Mouse (Mus musculus): ENCODE results near the gene Tesk2.
"Not testable (repeated sequence)": the region's sequence is repeated elsewhere in the genome, so short reads cannot be mapped to it uniquely, and the experiment has no call there.

Gene Tesk2

GRCm38 (mm10) chr4:116720343-116721097 lies at the start of gene Tesk2:
TSS of gene Tesk2 (plus strand) at chr4:116720948.
- peak; percentile 95 for DNase-seq (ENCODE audit: low read depth, low spot score)

DNA sequence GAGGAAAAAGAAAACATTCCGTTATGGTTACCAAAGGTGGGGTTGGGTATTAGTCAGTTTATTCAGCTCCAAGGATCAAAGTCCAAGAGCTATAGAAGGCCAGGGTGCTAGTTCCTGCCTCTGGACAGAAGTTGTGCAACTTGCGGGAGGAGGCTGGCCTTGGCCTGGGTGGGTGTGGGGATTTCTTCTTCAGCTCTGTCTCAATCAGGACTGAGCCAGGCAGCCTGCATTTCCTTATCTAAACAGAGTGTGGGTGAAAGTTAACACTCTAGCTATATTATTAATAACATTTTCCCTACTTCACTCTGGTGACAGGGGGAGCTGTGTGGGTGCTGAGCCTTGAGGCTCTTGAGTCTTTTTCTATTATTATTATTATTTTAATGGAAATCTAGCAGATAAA lies 48.0 kb upstream of the Tesk2 start:
- no peak for DNase-seq (ENCODE audit: low read depth, low spot score)

GRCm38 (mm10) chr4:116674761-116675160 lies 46.0 kb upstream of the Tesk2 start:
- DNase-seq (ENCODE audit: low read depth, low spot score) = not testable (repeated sequence)

GRCm38 (mm10) chr4:116676027-116676426 lies 44.7 kb upstream of the Tesk2 start:
- DNase-seq (ENCODE audit: low read depth, low spot score) = no peak

DNA sequence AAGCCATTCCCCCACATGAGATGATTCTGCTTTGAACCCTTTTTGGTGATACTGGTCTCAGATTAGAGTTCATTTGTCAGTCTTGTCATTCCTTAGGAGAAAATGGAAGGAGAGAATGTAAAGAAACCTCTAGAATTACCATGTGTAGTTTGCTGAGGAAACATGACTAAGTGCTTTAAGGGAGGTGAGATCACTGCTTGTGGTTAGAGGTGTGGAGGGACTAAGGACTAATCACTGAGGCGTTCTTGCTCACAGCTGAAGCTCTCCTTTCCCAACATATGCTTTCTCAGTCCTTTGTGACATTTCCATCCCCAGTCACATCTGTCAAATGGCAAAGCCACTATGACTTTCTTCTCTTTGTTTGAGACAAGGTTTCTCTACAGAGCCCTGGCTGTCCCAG lies 42.9 kb upstream of the Tesk2 start:
- no peak for DNase-seq (ENCODE audit: low read depth, low spot score)

GRCm38 (mm10) chr4:116679141-116679540 lies 41.6 kb upstream of the Tesk2 start:
- DNase-seq (ENCODE audit: low read depth, low spot score) = no peak

GRCm38 (mm10) chr4:116680521-116680920 lies 40.2 kb upstream of the Tesk2 start:
- DNase-seq (ENCODE audit: low read depth, low spot score) = not testable (repeated sequence)

DNA sequence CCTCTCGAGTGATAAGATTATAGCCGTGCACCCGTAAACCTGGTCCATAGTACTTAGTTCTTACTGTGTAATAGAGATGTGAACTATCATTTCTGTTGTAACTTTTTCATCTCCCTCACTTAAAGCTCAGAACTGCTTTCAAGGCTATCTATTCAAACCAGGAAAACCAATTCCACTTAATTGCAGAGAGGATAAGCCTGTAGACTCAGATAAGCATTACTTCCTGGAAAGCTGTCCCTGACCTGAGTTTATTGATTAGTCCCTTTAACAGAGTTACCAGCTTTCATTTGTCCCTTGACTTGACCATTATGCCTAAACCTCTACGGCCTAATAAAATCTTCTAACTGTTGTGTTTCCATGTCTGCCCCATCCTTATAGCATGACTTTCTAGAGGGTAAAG lies 36.8 kb upstream of the Tesk2 start:
- no peak for DNase-seq (ENCODE audit: low read depth, low spot score)

DNA sequence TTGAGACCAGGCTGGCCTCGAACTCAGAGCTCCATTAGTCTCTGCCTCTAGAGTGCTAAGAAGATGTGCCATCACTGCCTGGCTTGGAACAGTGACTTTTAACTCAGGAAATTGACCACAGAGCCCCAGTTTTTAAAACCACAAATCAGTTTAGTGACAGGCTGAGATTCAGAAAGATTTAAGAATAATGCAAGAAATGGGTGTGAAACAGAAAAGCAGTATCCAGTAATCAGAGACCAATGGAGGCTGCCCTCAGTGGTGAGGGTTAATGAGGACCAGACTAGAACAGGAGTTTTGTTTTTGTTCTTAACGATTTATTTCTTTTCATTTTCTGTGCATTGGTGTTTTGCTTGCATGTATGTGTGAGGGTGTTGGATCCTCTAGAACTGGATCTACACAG lies 36.1 kb upstream of the Tesk2 start:
- DNase-seq (ENCODE audit: low read depth, low spot score) = no peak

GRCm38 (mm10) chr4:116685402-116686061 lies 35.2 kb upstream of the Tesk2 start, which contains the start of gene Prdx1:
TSS of gene Prdx1 (plus strand) at chr4:116685544.
- peak; percentile 90 for DNase-seq (ENCODE audit: low read depth, low spot score)

DNA sequence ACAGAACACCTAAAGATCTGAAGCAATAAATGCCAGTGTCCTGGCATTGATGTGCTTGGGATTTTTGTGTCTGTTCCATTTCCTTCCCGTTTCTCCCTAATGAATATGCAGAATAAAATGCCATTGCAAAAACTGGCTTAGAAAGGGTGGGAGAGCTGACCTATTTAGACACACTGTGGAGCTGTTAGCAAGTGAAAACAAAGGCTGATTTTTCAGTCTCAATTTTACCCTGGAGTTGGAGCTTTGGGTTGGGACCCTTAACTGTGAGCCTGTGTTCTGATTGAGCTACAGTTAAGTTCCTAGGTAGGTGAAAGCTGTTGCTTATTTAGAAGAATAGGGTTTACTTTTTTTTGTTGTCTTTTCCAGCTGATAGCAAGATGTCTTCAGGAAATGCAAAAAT lies 33.7 kb upstream of the Tesk2 start:
- DNase-seq (ENCODE audit: low read depth, low spot score) = no peak

GRCm38 (mm10) chr4:116689309-116689876 lies 31.4 kb upstream of the Tesk2 start:
- DNase-seq (ENCODE audit: low read depth, low spot score) = no peak

- DNase-seq (ENCODE audit: low read depth, low spot score) = no peak
Observed at GRCm38 (mm10) chr4:116692146-116692545, 28.6 kb upstream of the Tesk2 start.

DNA sequence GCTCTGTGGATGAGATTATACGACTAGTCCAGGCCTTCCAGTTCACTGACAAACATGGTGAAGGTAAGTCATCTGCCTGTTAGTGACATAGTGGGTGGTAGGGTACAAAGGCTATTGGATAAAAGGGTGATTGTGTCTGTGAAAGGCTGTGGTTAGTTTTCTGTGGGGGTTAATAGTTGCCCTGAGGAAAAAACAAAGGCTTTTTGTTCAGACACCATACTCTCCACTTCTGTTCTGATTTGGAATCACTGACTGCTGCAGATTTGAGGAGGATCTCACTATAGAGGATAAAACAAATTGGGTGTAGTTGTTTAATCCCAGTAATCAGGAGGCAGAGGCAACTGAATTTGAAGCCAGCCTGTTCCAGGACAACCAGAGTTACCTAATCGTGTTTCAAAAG lies 27.0 kb upstream of the Tesk2 start:
- no peak for DNase-seq (ENCODE audit: low read depth, low spot score)

GRCm38 (mm10) chr4:116698693-116699342 lies 21.9 kb upstream of the Tesk2 start:
- no peak for DNase-seq (ENCODE audit: low read depth, low spot score)

DNA sequence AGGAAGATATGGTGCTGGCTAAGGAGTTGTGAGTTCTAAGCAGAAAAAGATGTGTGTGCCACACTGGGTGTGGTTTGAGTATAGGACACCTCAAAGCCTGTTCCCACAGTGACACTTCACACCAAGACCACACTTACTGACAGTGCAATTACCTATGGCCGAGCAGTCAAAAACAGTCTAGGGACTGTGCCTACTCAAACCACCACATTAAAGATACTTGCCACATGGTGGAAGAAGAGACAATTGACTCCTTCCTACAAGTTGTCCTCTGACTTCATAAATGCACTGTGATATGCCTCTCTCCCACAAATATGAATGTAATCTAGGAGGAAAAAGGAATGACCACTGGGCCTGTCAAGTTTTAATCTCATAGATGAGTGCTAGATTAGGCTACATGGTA lies 19.8 kb upstream of the Tesk2 start:
- no peak for DNase-seq (ENCODE audit: low read depth, low spot score)

GRCm38 (mm10) chr4:116703804-116704203 lies 16.9 kb upstream of the Tesk2 start:
- no peak for DNase-seq (ENCODE audit: low read depth, low spot score)

DNA sequence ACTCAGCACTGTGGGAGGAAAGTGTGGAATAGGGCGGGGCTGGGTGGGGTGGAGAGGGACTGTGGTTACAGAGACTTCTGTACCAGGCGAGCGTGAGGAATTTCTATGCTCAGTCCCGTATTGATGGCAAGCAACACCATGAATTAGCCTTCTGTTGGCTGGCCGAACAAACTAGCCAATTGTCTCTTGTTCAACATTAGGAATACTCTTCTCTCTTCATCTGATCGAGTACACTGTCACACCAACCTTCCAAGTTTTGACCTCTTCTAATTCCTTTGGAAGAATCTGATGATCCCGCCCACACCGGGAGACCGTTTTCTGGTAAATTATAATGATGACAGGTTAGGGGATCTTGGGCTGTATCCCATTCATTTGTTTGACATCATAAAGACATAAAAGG lies 13.1 kb upstream of the Tesk2 start:
- DNase-seq (ENCODE audit: low read depth, low spot score) = no peak

DNA sequence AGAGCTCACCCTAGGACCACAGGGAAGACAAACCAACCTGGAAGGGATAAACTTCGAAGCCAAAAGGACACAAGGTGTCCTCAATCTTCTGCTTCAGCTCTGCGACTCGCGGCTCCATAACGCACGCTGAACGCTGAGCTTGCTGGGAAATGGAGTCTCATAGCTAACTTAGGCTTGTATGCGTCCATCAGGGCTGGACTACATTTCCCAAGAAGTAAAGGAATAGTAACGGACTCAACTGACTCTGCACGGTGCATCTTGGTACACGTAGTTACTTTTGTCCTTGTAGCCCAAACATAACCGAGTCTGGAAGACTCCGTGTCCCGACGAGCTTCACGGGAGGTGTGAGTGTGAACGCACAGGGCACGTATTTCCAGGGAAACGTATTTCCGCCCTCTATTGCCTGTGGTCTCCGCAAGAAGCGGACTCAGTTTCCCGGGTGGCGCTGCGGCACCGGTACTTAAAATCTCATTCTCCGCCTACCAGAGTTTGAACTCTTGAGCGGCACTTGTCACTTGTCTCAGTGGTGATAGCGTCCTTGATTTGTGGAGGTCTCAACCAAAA lies 12.5 kb upstream of the Tesk2 start, which contains the start of the genes Mmachc and Ccdc163:
TSS of gene Mmachc (minus strand) at position 206 of the 564 bp plus-strand sequence.
TSS of gene Ccdc163 (plus strand) at position 309 of the 564 bp plus-strand sequence.
- DNase-seq (ENCODE audit: low read depth, low spot score) = peak; percentile 91

DNA sequence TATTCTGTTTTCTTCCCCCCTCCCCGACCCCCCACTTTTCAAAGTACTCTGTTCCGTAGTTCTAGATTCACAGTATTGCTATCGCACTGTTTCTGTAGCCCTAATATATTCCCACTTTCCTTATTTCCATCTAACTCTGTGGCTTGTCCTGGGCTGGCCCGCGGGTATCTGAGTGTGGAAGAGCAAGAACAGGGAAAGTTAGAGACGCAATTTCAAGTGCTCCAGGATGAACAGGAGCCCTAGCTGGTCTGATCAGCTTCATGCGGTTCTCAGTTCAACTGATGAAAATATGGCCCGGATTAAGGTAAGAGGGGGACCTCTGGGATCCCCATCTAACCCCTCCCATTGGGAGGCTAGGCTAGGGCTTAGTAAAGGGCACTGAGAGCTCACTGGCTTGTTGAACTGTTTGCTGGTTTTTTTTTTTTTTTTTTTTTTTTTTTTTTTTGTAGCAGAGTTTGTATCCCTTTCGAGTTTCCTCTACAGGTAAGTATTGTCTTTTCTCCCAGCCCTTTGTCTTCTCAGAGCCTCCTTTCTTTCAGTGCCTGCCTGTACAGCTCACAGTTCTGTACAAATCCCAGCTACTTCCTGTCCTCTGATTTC lies 11.9 kb upstream of the Tesk2 start:
- no peak for DNase-seq (ENCODE audit: low read depth, low spot score)

DNA sequence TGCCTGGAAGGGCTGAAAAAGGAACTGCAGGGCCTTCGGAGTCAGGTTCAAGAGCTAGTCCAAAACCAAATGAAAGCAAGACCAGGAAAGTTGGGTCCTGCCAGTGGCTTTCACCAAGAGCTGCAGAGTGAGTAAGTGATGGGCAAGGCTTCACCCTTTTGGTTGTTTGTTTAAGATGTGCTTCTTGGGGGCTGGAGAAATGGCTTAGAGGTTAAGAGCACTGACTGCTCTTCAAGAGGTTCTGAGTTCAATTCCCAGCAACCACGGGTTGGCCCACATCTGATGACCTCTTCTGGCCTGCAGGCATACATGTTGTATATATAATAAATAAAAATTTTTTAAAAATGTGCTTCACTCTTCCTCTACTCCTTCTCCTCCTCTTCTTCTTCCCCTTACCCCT lies 10.6 kb upstream of the Tesk2 start:
- DNase-seq (ENCODE audit: low read depth, low spot score) = no peak
